Mouse (Mus musculus): ENCODE measurements around the gene Sh3pxd2b. TPM values are rescaled to one million over a fixed set of nuclear protein-coding genes. Genes with fewer than 3 reads are reported as not detected.

The Sh3pxd2b gene
- polyA plus RNA-seq, 1 experiment, result 21.7 TPM

DNA sequence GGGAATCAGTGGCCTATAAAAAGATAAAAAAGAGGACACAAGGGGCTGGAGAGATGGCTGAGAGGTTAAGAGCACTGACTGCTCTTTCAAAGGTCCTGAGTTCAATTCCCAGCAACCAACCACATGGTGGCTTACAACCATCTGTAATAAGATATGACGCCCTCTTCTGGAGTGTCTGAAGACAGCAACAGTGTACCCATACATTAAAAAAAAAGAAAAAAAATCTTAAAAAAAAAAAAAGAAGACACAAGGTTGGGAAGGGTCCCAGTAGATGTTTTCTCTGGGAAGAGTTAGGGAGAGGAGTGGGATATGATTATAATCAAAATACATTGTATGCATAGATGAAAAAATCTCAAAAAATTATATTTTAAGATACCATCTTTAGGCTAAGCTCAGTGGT is 97.5 kb downstream of the Sh3pxd2b start:
- TF ChIP-seq CEBPB (IDR thresholded peaks at IDR 0.05; ENCODE audit: low read depth) (no peak), MAX (IDR thresholded peaks at IDR 0.05) (no peak), MYOG (IDR thresholded peaks at IDR 0.05; ENCODE audit: control insufficient read depth, extremely low read depth, insufficient read length) (no peak), CTCF (IDR thresholded peaks at IDR 0.05; ENCODE audit: control insufficient read depth, insufficient read depth, insufficient read length) (no peak), USF1 (IDR thresholded peaks at IDR 0.05; ENCODE audit: low read depth) (no peak)
- H3K4me3 ChIP-seq (ENCODE audit: insufficient read depth, poor library complexity, severe bottlenecking), result no peak overlapping the region
- no peaks in the 10 kb centered on the region for H3K79me3 ChIP-seq (ENCODE audit: low read depth)
- H3K36me3 ChIP-seq (ENCODE audit: control insufficient read depth, insufficient read depth), result no peaks in the 10 kb centered on the region
- H3K27me3 ChIP-seq (ENCODE audit: control insufficient read depth, insufficient read depth, insufficient read length), result no peaks in the 10 kb centered on the region
- H3K79me2 ChIP-seq (ENCODE audit: control insufficient read depth, insufficient read depth), result no peaks in the 10 kb centered on the region
- H3ac ChIP-seq (ENCODE audit: control insufficient read depth, insufficient read length, low read depth), result no peak overlapping the region

GRCm38 (mm10) chr11:32445637-32446226 is 98.1 kb downstream of the Sh3pxd2b start:
- Histone ChIP-seq H3K79me2 (ENCODE audit: control insufficient read depth, insufficient read depth) (no peaks in the 10 kb centered on the region), H3K4me3 (ENCODE audit: insufficient read depth, poor library complexity, severe bottlenecking) (no peak overlapping the region), H3K36me3 (ENCODE audit: control insufficient read depth, insufficient read depth) (no peaks in the 10 kb centered on the region), H3ac (ENCODE audit: control insufficient read depth, insufficient read length, low read depth) (no peak overlapping the region), H3K27me3 (ENCODE audit: control insufficient read depth, insufficient read depth, insufficient read length) (no peaks in the 10 kb centered on the region), H3K79me3 (ENCODE audit: low read depth) (no peaks in the 10 kb centered on the region)
- TF ChIP-seq MYOD1 (IDR thresholded peaks at IDR 0.05; ENCODE audit: control insufficient read depth, insufficient read length, low read depth), result no peak
- TF ChIP-seq MAX (IDR thresholded peaks at IDR 0.05), result no peak
- TF ChIP-seq CEBPB (IDR thresholded peaks at IDR 0.05; ENCODE audit: low read depth), result no peak
- no peak for TF ChIP-seq CTCF (IDR thresholded peaks at IDR 0.05; ENCODE audit: control insufficient read depth, insufficient read depth, insufficient read length)
- no peak for TF ChIP-seq FOSL1 (IDR thresholded peaks at IDR 0.05; ENCODE audit: insufficient read depth, low read length, poor library complexity, severe bottlenecking)
- TF ChIP-seq MYOG (IDR thresholded peaks at IDR 0.05; ENCODE audit: control insufficient read depth, extremely low read depth, insufficient read length), result no peak
- no peak for TF ChIP-seq USF1 (IDR thresholded peaks at IDR 0.05; ENCODE audit: low read depth)

GRCm38 (mm10) chr11:32450216-32450615 is 102.6 kb downstream of the Sh3pxd2b start:
- no peaks in the 10 kb centered on the region for H3K36me3 ChIP-seq (ENCODE audit: control insufficient read depth, insufficient read depth)
- H3K79me2 ChIP-seq (ENCODE audit: control insufficient read depth, insufficient read depth), result no peaks in the 10 kb centered on the region
- H3K27me3 ChIP-seq (ENCODE audit: control insufficient read depth, insufficient read depth, insufficient read length), result no peaks in the 10 kb centered on the region
- TF ChIP-seq FOSL1 (IDR thresholded peaks at IDR 0.05; ENCODE audit: insufficient read depth, low read length, poor library complexity, severe bottlenecking), result no peak
- no peak for TF ChIP-seq USF1 (IDR thresholded peaks at IDR 0.05; ENCODE audit: low read depth)
- TF ChIP-seq MYOD1 (IDR thresholded peaks at IDR 0.05; ENCODE audit: control insufficient read depth, insufficient read length, low read depth), result no peak
- TF ChIP-seq CEBPB (IDR thresholded peaks at IDR 0.05; ENCODE audit: low read depth), result no peak
- TF ChIP-seq MAX (IDR thresholded peaks at IDR 0.05), result no peak
- TF ChIP-seq MYOG (IDR thresholded peaks at IDR 0.05; ENCODE audit: control insufficient read depth, extremely low read depth, insufficient read length), result no peak
- no peak for TF ChIP-seq CTCF (IDR thresholded peaks at IDR 0.05; ENCODE audit: control insufficient read depth, insufficient read depth, insufficient read length)
- no peaks in the 10 kb centered on the region for H3K79me3 ChIP-seq (ENCODE audit: low read depth)
- H3ac ChIP-seq (ENCODE audit: control insufficient read depth, insufficient read length, low read depth), result no peak overlapping the region
- no peak overlapping the region for H3K4me3 ChIP-seq (ENCODE audit: insufficient read depth, poor library complexity, severe bottlenecking)

DNA sequence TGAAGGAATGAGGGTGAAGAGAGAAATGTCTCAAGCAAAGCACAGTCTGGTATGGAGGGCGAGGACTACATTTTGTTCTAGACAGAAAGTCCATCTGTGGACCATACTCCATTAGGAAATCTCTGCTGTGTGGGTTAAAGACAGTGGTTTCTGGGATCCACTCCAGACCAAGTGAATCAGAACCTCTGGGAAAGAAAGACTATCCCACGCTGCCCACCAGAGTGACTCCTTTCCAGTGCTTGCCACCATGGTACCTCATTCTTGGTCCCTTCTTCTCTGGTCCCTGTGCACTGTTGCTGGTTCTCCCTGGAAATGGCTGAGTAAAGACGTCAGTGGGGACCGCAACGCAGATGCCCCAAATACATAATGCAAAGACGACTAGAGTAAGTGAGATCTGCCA is 103.7 kb downstream of the Sh3pxd2b start:
- no peak overlapping the region for H3K4me3 ChIP-seq (ENCODE audit: insufficient read depth, poor library complexity, severe bottlenecking)
- no peak overlapping the region for H3ac ChIP-seq (ENCODE audit: control insufficient read depth, insufficient read length, low read depth)
- H3K79me3 ChIP-seq (ENCODE audit: low read depth), result peaks cover 6% of the 10 kb centered on the region
- no peaks in the 10 kb centered on the region for H3K36me3 ChIP-seq (ENCODE audit: control insufficient read depth, insufficient read depth)
- H3K27me3 ChIP-seq (ENCODE audit: control insufficient read depth, insufficient read depth, insufficient read length), result no peaks in the 10 kb centered on the region
- TF ChIP-seq CTCF (IDR thresholded peaks at IDR 0.05; ENCODE audit: control insufficient read depth, insufficient read depth, insufficient read length) (no peak), MAX (IDR thresholded peaks at IDR 0.05) (no peak), MYOG (IDR thresholded peaks at IDR 0.05; ENCODE audit: control insufficient read depth, extremely low read depth, insufficient read length) (no peak), USF1 (IDR thresholded peaks at IDR 0.05; ENCODE audit: low read depth) (no peak), FOSL1 (IDR thresholded peaks at IDR 0.05; ENCODE audit: insufficient read depth, low read length, poor library complexity, severe bottlenecking) (no peak), MYOD1 (IDR thresholded peaks at IDR 0.05; ENCODE audit: control insufficient read depth, insufficient read length, low read depth) (no peak), CEBPB (IDR thresholded peaks at IDR 0.05; ENCODE audit: low read depth) (no peak)
- H3K79me2 ChIP-seq (ENCODE audit: control insufficient read depth, insufficient read depth), result peaks cover 9% of the 10 kb centered on the region

GRCm38 (mm10) chr11:32452745-32453144 is 105.1 kb downstream of the Sh3pxd2b start:
- TF ChIP-seq MAX (IDR thresholded peaks at IDR 0.05), result no peak
- no peak for TF ChIP-seq USF1 (IDR thresholded peaks at IDR 0.05; ENCODE audit: low read depth)
- TF ChIP-seq MYOD1 (IDR thresholded peaks at IDR 0.05; ENCODE audit: control insufficient read depth, insufficient read length, low read depth), result no peak
- TF ChIP-seq CTCF (IDR thresholded peaks at IDR 0.05; ENCODE audit: control insufficient read depth, insufficient read depth, insufficient read length), result no peak
- TF ChIP-seq FOSL1 (IDR thresholded peaks at IDR 0.05; ENCODE audit: insufficient read depth, low read length, poor library complexity, severe bottlenecking), result no peak
- no peak for TF ChIP-seq MYOG (IDR thresholded peaks at IDR 0.05; ENCODE audit: control insufficient read depth, extremely low read depth, insufficient read length)
- no peak for TF ChIP-seq CEBPB (IDR thresholded peaks at IDR 0.05; ENCODE audit: low read depth)
- no peak overlapping the region for H3ac ChIP-seq (ENCODE audit: control insufficient read depth, insufficient read length, low read depth)
- H3K79me2 ChIP-seq (ENCODE audit: control insufficient read depth, insufficient read depth), result peaks cover 24% of the 10 kb centered on the region
- H3K79me3 ChIP-seq (ENCODE audit: low read depth), result peaks cover 18% of the 10 kb centered on the region
- H3K36me3 ChIP-seq (ENCODE audit: control insufficient read depth, insufficient read depth), result no peaks in the 10 kb centered on the region
- no peak overlapping the region for H3K4me3 ChIP-seq (ENCODE audit: insufficient read depth, poor library complexity, severe bottlenecking)
- H3K27me3 ChIP-seq (ENCODE audit: control insufficient read depth, insufficient read depth, insufficient read length), result no peaks in the 10 kb centered on the region

Data from C2C12 (cell line).